Mouse (Mus musculus) embryonic facial prominence, embryonic 12.5 days (tissue): ENCODE data around the gene Coq10a. TPM values are rescaled to one million over a fixed set of nuclear protein-coding genes. Genes with fewer than 3 reads are reported as not detected.
A peak's percentile ranks its signal among the peaks of the same experiment; 100 is the strongest.

Experiments used
- ATAC-seq: fragments of 200-750 bp; cut with Nextera tagmentation; 2 replicates; pipeline ENCODE4 v1.8.0; 2017; ENCODE audit not compliant: insufficient number of reproducible peaks, insufficient read depth, low FRiP score, low TSS enrichment
- H3K27ac ChIP-seq: fragments of 300-500 bp; sonication (generic); 2 replicates; pipeline ENCODE4 v1.5.1; 2016; ENCODE audit warnings: mild to moderate bottlenecking
- H3K27me3 ChIP-seq: fragments of 300-500 bp; sonication (generic); 2 replicates; pipeline ENCODE4 v1.6.1; 2016; ENCODE audit warnings: mild to moderate bottlenecking, moderate library complexity
- H3K36me3 ChIP-seq: fragments of 300-500 bp; sonication (generic); 2 replicates; pipeline ENCODE4 v1.6.1; 2016; ENCODE audit warnings: mild to moderate bottlenecking
- H3K4me1 ChIP-seq: fragments of 300-500 bp; sonication (generic); 2 replicates; pipeline ENCODE4 v1.6.1; 2016
- H3K4me2 ChIP-seq: fragments of 300-500 bp; sonication (generic); replicated peaks from 2 replicates; pipeline ENCODE4 v1.6.1; 2016; ENCODE audit warnings: mild to moderate bottlenecking, moderate library complexity
- H3K4me3 ChIP-seq: fragments of 300-500 bp; sonication (generic); 2 replicates; pipeline ENCODE4 v1.5.1; 2016; ENCODE audit warnings: mild to moderate bottlenecking
- H3K9ac ChIP-seq: fragments of 300-500 bp; sonication (generic); 2 replicates; pipeline ENCODE4 v1.6.1; 2016; ENCODE audit warnings: mild to moderate bottlenecking, moderate library complexity
- H3K9me3 ChIP-seq: fragments of 300-500 bp; sonication (generic); 2 replicates; pipeline ENCODE4 v1.6.1; 2016; ENCODE audit warnings: mild to moderate bottlenecking, moderate library complexity
- WGBS: fragments of 180-500 bp; shearing (Covaris S2); methylation state at CpG from one replicate; pipeline ENCODE4 v1.1.7; 2016; 5-methylcytosine and 5-hydroxymethylcytosine counted together
- polyA plus RNA-seq: library from polyadenylated mRNA; unstranded; fragments of >200 nt; fragmentation: Nextera tagmentation; extraction: Ambion mirVana; gene quantifications from 2 replicates; pipeline ENCODE4 v1.2.1, GENCODE M21; 2016

The Coq10a gene
- polyA plus RNA-seq, 1 experiment from 2014 or later: 15.0 TPM

DNA sequence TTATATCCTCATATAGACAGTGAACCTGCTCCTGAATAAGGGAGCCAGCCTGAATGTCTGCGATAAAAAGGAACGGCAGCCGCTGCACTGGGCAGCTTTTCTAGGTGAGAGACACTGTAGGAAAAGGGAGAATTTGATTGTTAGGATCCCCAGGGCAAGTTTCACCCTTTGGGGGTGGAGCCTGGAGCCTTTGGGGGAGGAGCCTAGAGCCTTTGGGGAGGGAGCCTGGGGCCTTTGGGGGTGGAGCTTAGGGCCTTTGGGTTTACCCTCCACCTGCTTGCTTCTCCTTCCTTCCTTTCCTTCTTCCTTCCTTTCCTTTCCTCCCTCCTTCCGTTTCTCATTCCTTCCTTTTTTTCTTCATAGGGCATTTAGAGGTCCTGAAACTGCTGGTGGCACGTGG lies 11.8 kb upstream of the Coq10a start:
- H3K27ac ChIP-seq: no peak overlapping the region
- no peak overlapping the region for H3K9ac ChIP-seq
- H3K9me3 ChIP-seq: no peaks in the 10 kb centered on the region
- no peak overlapping the region for H3K4me2 ChIP-seq
- H3K27me3 ChIP-seq: no peaks in the 10 kb centered on the region
- peaks cover 14% of the 10 kb centered on the region for H3K4me1 ChIP-seq
- H3K4me3 ChIP-seq: no peak overlapping the region
- no peak for ATAC-seq
- 89% methylated on average over 5 of the region's 5 CpGs for WGBS
- H3K36me3 ChIP-seq: peaks cover 69% of the 10 kb centered on the region

DNA sequence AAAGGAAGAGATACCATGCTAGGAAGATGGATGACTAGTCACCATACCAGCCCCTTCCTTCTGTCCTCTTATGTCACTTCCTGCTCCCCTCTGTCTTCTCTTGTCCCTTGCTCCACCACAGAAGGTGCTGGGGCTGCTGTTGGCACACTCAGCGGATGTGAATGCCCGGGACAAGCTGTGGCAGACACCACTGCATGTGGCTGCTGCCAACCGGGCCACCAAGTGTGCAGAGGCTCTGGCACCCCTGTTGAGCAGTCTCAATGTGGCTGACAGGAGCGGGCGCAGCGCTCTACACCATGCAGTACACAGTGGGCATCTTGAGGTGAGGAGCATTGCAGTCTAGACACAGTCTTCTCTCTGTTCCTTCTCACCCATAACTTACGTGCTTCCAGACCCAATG lies 10.5 kb upstream of the Coq10a start:
- no peaks in the 10 kb centered on the region for H3K27me3 ChIP-seq
- 96% methylated on average over 7 of the region's 7 CpGs for WGBS
- H3K27ac ChIP-seq: no peak overlapping the region
- ATAC-seq: no peak
- peaks cover 14% of the 10 kb centered on the region for H3K4me1 ChIP-seq
- no peak overlapping the region for H3K9ac ChIP-seq
- no peak overlapping the region for H3K4me2 ChIP-seq
- no peaks in the 10 kb centered on the region for H3K9me3 ChIP-seq
- H3K4me3 ChIP-seq: no peak overlapping the region
- H3K36me3 ChIP-seq: peaks cover 56% of the 10 kb centered on the region

DNA sequence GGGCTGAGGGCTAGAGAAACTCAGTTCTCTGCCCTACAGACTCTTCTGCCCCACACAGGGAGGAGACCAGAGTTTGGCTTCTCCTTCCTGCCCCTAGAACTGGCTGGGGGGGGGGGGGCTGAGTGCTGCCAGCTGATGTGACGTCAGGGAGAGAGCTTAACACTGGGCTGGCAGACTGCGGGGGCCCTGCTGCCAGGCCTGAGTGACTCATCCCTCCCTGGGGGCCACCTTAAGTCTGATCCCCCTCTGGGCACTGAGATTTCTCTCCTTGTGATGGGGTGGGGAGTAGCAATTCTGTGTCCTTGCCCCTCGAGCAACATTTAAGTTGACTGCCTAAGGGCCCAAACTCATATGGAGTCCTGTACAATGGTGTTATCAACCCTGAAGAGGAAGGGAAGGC lies 9.7 kb upstream of the Coq10a start:
- 70% methylated on average over 3 of the region's 3 CpGs for WGBS
- H3K27ac ChIP-seq: no peak overlapping the region

DNA sequence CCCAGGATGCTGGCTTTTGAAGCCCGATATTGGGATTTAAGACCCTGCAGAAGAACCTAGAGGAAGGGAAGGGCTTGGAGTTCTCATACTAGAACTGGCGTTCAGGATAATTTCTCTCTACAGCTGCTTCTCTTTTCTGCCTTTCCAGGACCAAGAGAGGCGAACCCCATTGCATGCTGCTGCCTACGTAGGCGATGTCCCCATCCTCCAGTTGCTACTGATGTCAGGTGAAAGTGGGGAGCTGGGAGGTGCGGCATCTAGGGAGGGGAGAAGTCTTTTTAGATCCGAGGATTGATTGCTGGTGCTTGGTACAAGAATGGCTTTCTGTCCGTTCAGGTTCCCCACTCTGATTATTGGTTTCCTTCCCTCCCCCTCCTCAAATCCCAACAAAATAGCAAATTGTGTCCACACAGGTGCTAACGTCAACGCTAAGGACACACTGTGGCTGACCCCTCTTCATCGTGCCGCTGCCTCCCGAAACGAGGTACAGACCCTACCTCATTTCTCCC lies 9.2 kb upstream of the Coq10a start:
- 53% methylated on average over 14 of the region's 14 CpGs for WGBS
- peaks cover 44% of the 10 kb centered on the region for H3K36me3 ChIP-seq
- H3K4me3 ChIP-seq: peak overlapping the region; percentile 97
- H3K4me1 ChIP-seq: peaks cover 14% of the 10 kb centered on the region
- no peak for ATAC-seq
- peak overlapping the region; percentile 95 for H3K9ac ChIP-seq
- H3K9me3 ChIP-seq: no peaks in the 10 kb centered on the region
- no peaks in the 10 kb centered on the region for H3K27me3 ChIP-seq
- H3K27ac ChIP-seq: peak overlapping the region; percentile 95
- peak overlapping the region; percentile 78 for H3K4me2 ChIP-seq

More for the DNA sequence above, 9.7 kb upstream of the Coq10a start:
- no peaks in the 10 kb centered on the region for H3K27me3 ChIP-seq
- peaks cover 14% of the 10 kb centered on the region for H3K4me1 ChIP-seq
- H3K4me3 ChIP-seq: peak overlapping the region; percentile 97
- no peaks in the 10 kb centered on the region for H3K9me3 ChIP-seq
- ATAC-seq: no peak
- H3K4me2 ChIP-seq: peak overlapping the region; percentile 78
- peaks cover 48% of the 10 kb centered on the region for H3K36me3 ChIP-seq
- peak overlapping the region; percentile 95 for H3K9ac ChIP-seq

DNA sequence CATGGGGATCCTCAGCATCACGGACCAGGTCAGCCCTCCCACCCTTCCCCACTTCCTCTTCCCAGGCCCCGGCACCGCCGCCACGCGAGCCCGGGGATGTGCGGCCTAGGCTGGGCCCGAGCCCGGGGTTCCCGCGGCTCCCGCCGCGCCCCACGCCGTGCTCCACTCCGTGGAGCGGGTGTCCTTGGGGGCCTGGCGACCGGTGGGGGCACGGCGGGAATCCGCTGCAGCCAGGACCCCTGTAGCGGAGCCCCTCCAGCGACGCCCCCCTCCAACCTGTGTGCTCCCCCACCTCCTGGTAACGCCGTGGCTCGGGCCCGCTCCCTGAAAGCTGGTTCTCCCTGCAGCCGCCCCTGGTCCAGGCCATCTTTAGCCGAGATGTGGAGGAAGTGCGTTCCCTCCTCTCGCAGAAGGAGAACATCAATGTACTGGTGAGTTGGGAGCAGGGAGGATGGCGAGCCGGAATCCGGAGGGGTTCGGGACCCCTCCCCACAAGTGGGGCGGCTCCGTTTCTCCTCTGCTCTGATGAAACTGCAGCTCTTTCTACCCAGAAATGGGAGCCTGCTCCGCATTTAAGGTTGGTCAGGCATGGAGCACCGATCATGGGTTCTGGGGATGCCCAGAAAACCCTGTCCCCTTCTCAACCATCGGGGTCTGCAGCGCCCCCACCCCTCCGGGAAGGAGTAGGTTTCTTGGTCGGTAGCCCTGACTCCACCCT lies 8.6 kb upstream of the Coq10a start:
- Histone ChIP-seq H3K36me3 (peaks cover 38% of the 10 kb centered on the region), H3K4me3 (peak overlapping the region; percentile 97), H3K4me1 (peaks cover 14% of the 10 kb centered on the region), H3K9me3 (no peaks in the 10 kb centered on the region), H3K27me3 (no peaks in the 10 kb centered on the region), H3K4me2 (peak overlapping the region; percentile 78), H3K27ac (peak overlapping the region; percentile 95), H3K9ac (peak overlapping the region; percentile 95)
- peak; percentile 72 for ATAC-seq
- under 1% methylated on average over 36 of the region's 47 CpGs for WGBS

DNA sequence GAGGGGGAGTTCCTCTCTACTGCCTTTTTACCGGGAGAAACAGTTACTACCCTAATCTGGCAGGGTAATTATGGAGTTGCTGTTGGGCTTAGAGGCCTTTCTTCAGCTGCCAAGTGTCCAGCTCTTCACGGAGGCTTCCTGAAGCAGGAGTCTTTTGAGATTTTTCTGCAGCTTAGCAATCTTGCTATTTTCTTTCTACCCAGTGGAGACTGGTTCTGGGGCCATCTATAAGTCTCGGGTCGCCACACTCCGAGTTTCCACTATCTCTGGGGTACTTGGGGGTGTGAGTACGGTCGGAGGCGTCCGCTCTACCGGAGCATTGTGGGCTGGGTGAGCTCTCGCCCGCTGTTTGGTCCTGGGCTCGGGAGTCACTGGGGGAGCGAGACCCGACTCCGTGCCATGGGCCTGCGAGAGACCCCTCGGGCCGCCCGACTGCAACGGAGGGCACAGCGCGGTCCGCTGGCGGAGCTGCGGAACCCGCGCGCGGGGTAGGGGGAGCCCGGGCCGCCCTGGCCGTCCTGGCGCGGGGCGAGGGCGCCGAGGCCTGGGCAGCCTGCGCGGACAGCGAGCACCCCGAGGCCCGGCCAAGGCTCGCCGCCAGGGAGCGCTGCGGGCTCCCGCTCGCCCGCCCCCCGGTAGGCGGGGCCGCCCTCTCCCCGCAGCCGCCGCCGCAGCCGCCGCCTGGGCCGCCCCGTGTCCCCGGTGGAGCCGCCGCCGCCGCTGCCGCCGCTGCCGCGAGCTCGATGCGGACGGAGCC lies 7.8 kb upstream of the Coq10a start, which contains the start of gene Ankrd52:
Ankrd52 (plus strand) TSS at position 661 of the 757 bp plus-strand sequence.
- Histone ChIP-seq H3K27me3 (no peaks in the 10 kb centered on the region), H3K9me3 (no peaks in the 10 kb centered on the region), H3K9ac (peak within 1 kb of the TSS; percentile 95), H3K27ac (peak within 1 kb of the TSS; percentile 95), H3K4me3 (peak within 1 kb of the TSS; percentile 97), H3K4me2 (peak within 1 kb of the TSS; percentile 78), H3K36me3 (peaks cover 30% of the 10 kb centered on the region), H3K4me1 (peaks cover 14% of the 10 kb centered on the region)
- ATAC-seq: peak; percentile 91
- 0% methylated on average over 36 of the region's 73 CpGs for WGBS

DNA sequence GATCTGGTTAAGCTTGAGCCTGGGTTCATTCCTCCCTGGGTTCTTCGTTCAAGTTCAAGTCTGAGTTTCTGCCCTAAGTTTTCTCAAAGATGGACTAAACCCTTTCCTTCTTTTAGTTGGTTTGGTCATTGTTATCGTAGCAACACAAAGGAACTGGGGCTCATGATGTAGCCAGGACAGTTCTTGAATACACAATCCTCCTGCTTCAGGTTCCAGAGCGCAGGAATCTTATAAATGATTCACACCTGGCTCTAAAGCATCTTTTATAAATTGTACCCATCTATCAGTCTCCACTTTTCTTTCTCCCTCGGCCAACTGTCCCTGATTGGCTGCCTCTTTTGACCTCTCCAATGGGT lies 7.3 kb upstream of the Coq10a start:
- no peaks in the 10 kb centered on the region for H3K9me3 ChIP-seq
- H3K4me2 ChIP-seq: peak overlapping the region; percentile 78
- no peaks in the 10 kb centered on the region for H3K27me3 ChIP-seq
- peak overlapping the region; percentile 95 for H3K27ac ChIP-seq
- H3K4me3 ChIP-seq: peak overlapping the region; percentile 97
- peaks cover 14% of the 10 kb centered on the region for H3K4me1 ChIP-seq
- 48% methylated on average over 4 of the region's 4 CpGs for WGBS
- peaks cover 25% of the 10 kb centered on the region for H3K36me3 ChIP-seq
- no peak for ATAC-seq
- H3K9ac ChIP-seq: peak overlapping the region; percentile 95; the same call in 1 of the 2 replicates

DNA sequence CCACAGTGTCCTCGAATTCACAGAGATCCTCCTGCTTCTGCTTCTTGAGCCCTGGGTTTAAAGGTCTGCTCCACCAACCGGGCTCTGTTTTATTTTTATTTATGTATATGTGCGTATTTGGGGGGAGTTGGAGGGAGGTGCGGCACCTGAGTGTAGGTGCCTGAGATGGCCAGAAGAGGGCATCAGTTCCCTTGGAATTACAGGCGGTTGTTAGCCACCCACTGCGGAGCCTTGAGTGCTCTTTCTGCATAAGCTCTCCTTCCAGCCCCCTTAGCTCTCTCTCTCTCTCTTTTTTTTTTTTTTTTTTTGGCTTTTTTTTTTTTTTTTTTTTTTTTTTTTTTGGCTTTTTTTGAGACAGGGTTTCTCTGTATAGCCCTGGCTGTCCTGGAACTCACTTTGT lies 5.6 kb upstream of the Coq10a start:
- H3K9ac ChIP-seq: no peak overlapping the region
- H3K27me3 ChIP-seq: no peaks in the 10 kb centered on the region
- no peak overlapping the region for H3K4me2 ChIP-seq
- no peak overlapping the region for H3K27ac ChIP-seq
- no peaks in the 10 kb centered on the region for H3K9me3 ChIP-seq
- H3K4me3 ChIP-seq: no peak overlapping the region
- H3K4me1 ChIP-seq: peaks cover 14% of the 10 kb centered on the region
- peaks cover 9% of the 10 kb centered on the region for H3K36me3 ChIP-seq
- 66% methylated on average over 6 of the region's 6 CpGs for WGBS
- ATAC-seq: no peak

DNA sequence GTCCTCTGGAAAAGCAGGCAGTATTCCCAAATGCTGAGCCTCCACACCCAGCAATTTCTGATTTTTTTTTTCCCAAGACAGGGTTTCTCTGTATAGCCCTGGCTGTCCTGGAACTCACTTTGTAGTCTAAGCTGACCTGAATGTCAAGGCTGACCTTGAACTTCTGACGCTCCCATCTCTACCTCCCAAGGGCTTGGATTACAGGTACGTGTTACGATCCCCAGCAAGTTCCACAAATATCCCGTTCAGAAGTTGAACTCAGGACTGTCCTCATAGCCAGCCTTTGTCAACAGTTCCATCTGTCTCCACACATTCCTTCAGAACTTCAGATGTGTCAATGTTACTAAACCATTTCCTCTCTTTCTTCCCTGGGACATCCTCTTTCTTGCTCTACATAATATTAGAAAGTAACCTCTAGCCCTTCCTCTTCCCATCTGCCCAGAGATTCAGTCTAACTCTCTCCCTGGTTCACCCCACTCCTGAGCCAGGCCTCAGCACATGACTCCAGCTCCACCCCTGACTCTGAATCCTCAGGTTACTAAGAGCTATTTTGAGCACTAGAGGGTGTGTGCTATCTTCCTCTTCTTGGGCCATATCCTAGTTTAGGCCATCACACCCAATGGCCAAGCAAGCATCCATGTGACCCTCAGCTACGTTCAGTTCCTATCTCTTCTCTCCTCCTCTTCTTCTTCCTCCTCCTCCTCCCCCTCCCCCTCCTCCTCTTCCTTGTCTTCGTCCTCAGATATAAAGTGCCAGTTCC lies 4.4 kb upstream of the Coq10a start:
- 79% methylated on average over 6 of the region's 6 CpGs for WGBS
- no peaks in the 10 kb centered on the region for H3K27me3 ChIP-seq
- no peak overlapping the region for H3K4me2 ChIP-seq
- H3K4me3 ChIP-seq: no peak overlapping the region
- H3K36me3 ChIP-seq: no peaks in the 10 kb centered on the region
- no peak overlapping the region for H3K27ac ChIP-seq
- no peak overlapping the region for H3K9ac ChIP-seq
- no peak for ATAC-seq
- H3K4me1 ChIP-seq: peaks cover 8% of the 10 kb centered on the region
- no peaks in the 10 kb centered on the region for H3K9me3 ChIP-seq

DNA sequence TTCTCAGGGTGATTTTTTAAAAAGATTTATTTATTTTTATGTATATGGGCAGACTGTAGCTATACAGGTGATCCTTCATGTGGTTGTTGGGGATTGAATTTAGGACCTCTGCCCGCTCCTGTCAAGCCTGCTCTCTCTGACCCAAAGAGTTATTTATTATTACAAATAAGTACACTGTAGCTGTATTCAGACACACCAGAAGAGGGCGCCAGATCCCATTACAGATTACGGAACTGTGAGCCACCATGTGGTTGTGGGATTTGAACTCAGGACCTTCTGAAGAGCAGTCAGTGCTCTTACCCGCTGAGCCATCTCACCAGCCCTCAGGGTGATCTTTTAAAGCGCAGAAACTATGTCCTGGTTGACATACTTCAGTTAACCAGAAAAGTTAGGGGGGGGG lies 3.3 kb upstream of the Coq10a start:
- Histone ChIP-seq H3K27ac (no peak overlapping the region), H3K4me1 (peaks cover 12% of the 10 kb centered on the region), H3K4me2 (no peak overlapping the region), H3K27me3 (no peaks in the 10 kb centered on the region), H3K4me3 (no peak overlapping the region), H3K36me3 (no peaks in the 10 kb centered on the region), H3K9ac (no peak overlapping the region), H3K9me3 (no peaks in the 10 kb centered on the region)
- no peak for ATAC-seq
- 80% methylated on average over 5 of the region's 5 CpGs for WGBS

DNA sequence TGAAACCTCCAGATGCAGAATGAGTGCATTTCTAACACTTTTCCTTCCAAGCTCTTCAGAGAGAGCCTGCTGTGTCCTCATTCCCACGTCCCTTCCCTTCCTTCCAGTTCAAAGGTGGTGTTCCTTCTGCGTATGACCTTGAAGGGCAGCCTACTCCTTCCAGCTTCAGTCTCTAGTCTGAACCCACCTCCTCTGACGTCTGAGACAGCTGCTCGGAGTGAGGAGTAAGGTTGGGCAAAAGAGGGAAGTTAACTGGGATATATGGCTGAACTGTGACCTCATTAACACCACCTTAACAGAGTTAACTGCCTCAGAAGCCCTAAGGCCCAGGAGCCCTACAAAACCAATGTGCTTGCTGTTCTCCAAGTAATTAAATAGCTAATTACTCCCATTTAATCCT lies 1.8 kb upstream of the Coq10a start:
- Histone ChIP-seq H3K36me3 (0 out of 2 replicates have a peak, but pooled peaks cover 4% of the 10 kb centered on the region), H3K4me2 (no peak overlapping the region), H3K9ac (no peak overlapping the region), H3K27me3 (no peaks in the 10 kb centered on the region), H3K4me1 (peaks cover 8% of the 10 kb centered on the region), H3K9me3 (no peaks in the 10 kb centered on the region), H3K27ac (no peak overlapping the region), H3K4me3 (no peak overlapping the region)
- ATAC-seq: no peak
- 61% methylated on average over 4 of the region's 4 CpGs for WGBS
